Mouse (Mus musculus): Measurements from ENCODE around the gene Tor1a. TPM values are rescaled to one million over a fixed set of nuclear protein-coding genes. Genes with fewer than 3 reads are reported as not detected.

The Tor1a gene
- total RNA-seq (2015) = 88.1 and 97.1 TPM in 2 replicates
- 132 and 135 TPM in 2 replicates for total RNA-seq (2017)

GRCm38 (mm10) chr2:30967352-30968327 is at the start of gene Tor1a:
Gene Tor1a, minus strand, starts transcription at chr2:30967933.
- ATAC-seq (ENCODE audit: poor library complexity, severe bottlenecking) = peak; percentile 84

- no peak for ATAC-seq (ENCODE audit: poor library complexity, severe bottlenecking)
These were observed 45.8 kb upstream of the Tor1a start for GRCm38 (mm10) chr2:31013371-31014120.

GRCm38 (mm10) chr2:31007208-31007607 is 39.5 kb upstream of the Tor1a start:
- ATAC-seq (ENCODE audit: poor library complexity, severe bottlenecking) = no peak

- ATAC-seq (ENCODE audit: poor library complexity, severe bottlenecking) = 0 out of 2 replicates have a peak, but pooled peaks have one; percentile 35
These were observed 38.7 kb upstream of the Tor1a start for GRCm38 (mm10) chr2:31006434-31006833.

GRCm38 (mm10) chr2:31005453-31005852 is 37.7 kb upstream of the Tor1a start:
- ATAC-seq (ENCODE audit: poor library complexity, severe bottlenecking) = no peak

- ATAC-seq (ENCODE audit: poor library complexity, severe bottlenecking) = no peak
These were observed 35.1 kb upstream of the Tor1a start for GRCm38 (mm10) chr2:31002857-31003256.

GRCm38 (mm10) chr2:30998443-30999260 is 30.9 kb upstream of the Tor1a start:
- no peak for ATAC-seq (ENCODE audit: poor library complexity, severe bottlenecking)

GRCm38 (mm10) chr2:30995432-30995996 is 27.8 kb upstream of the Tor1a start:
- no peak for ATAC-seq (ENCODE audit: poor library complexity, severe bottlenecking)

GRCm38 (mm10) chr2:30994853-30995252 is 27.1 kb upstream of the Tor1a start:
- ATAC-seq (ENCODE audit: poor library complexity, severe bottlenecking) = no peak

- ATAC-seq (ENCODE audit: poor library complexity, severe bottlenecking) = no peak
These were observed 22.5 kb upstream of the Tor1a start for GRCm38 (mm10) chr2:30990221-30990620.

- no peak for ATAC-seq (ENCODE audit: poor library complexity, severe bottlenecking)
These were observed 17.6 kb upstream of the Tor1a start for GRCm38 (mm10) chr2:30985111-30986020.

- no peak for ATAC-seq (ENCODE audit: poor library complexity, severe bottlenecking)
These were observed 15.3 kb upstream of the Tor1a start for GRCm38 (mm10) chr2:30983024-30983423.

- ATAC-seq (ENCODE audit: poor library complexity, severe bottlenecking) = peak; percentile 93
These were observed 14.2 kb upstream of the Tor1a start, which contains the start of the genes BC005624 and Usp20 for GRCm38 (mm10) chr2:30981790-30982513. Gene BC005624, minus strand, starts transcription at chr2:30982201. Gene Usp20, plus strand, starts transcription at chr2:30982279.

GRCm38 (mm10) chr2:30966826-30967225 is 907 bp downstream of the Tor1a start:
- peak; percentile 28 for ATAC-seq (ENCODE audit: poor library complexity, severe bottlenecking)

GRCm38 (mm10) chr2:30965627-30966026 is 2.1 kb downstream of the Tor1a start:
- ATAC-seq (ENCODE audit: poor library complexity, severe bottlenecking) = peak; percentile 77

- no peak for ATAC-seq (ENCODE audit: poor library complexity, severe bottlenecking)
These were observed 5.0 kb downstream of the Tor1a start for GRCm38 (mm10) chr2:30962570-30963254.

GRCm38 (mm10) chr2:30959856-30960255 is 7.9 kb downstream of the Tor1a start:
- no peak for ATAC-seq (ENCODE audit: poor library complexity, severe bottlenecking)

- no peak for ATAC-seq (ENCODE audit: poor library complexity, severe bottlenecking)
These were observed 9.0 kb downstream of the Tor1a start for GRCm38 (mm10) chr2:30958726-30959125.

Data from megakaryocyte, adult 5-6 weeks (primary cell).